Mouse (Mus musculus) hindbrain, embryonic 14.5 days (tissue): ENCODE data around the gene Ppp6c. TPM values are rescaled to one million over a fixed set of nuclear protein-coding genes. Genes with fewer than 3 reads are reported as not detected.
A peak's percentile ranks its signal among the peaks of the same experiment; 100 is the strongest.
"Not testable (repeated sequence)": the region's sequence is repeated elsewhere in the genome, so short reads cannot be mapped to it uniquely, and the experiment has no call there.

Experiments
- ATAC-seq: fragments of 200-750 bp; cut with Nextera tagmentation; 2 replicates; pipeline ENCODE4 v1.8.0; 2017; ENCODE audit warnings: moderate number of reproducible peaks, mild to moderate bottlenecking, moderate TSS enrichment, moderate library complexity; ENCODE audit not compliant: low FRiP score
- DNase-seq: peaks from one replicate; pipeline ENCODE4 v3.0.0-alpha.2; 2015; ENCODE audit warnings: low spot score
- H3K27ac ChIP-seq: fragments of 300-500 bp; sonication (generic); 2 replicates; pipeline ENCODE4 v1.5.1; 2014; ENCODE audit warnings: mild to moderate bottlenecking, moderate library complexity
- H3K27me3 ChIP-seq: fragments of 300-500 bp; sonication (generic); 2 replicates; pipeline ENCODE4 v1.6.1; 2014; ENCODE audit warnings: mild to moderate bottlenecking, low read length, mixed read lengths; ENCODE audit not compliant: control insufficient read depth, insufficient read depth
- H3K36me3 ChIP-seq: fragments of 300-500 bp; sonication (generic); replicated peaks from 2 replicates; pipeline ENCODE4 v1.6.1; 2014; ENCODE audit not compliant: control insufficient read depth, insufficient read depth
- H3K4me1 ChIP-seq: fragments of 300-500 bp; sonication (generic); replicated peaks from 2 replicates; pipeline ENCODE4 v1.6.1; 2014; ENCODE audit warnings: antibody characterized with exemption, low read length, mixed read lengths; ENCODE audit not compliant: control insufficient read depth, insufficient read depth
- H3K4me2 ChIP-seq: fragments of 300-500 bp; sonication (generic); replicated peaks from 2 replicates; pipeline ENCODE4 v1.6.1; 2014; ENCODE audit warnings: mild to moderate bottlenecking, moderate library complexity
- H3K4me3 ChIP-seq: fragments of 300-500 bp; sonication (generic); replicated peaks from 2 replicates; pipeline ENCODE4 v1.5.1; 2014; ENCODE audit warnings: mild to moderate bottlenecking, low read length
- H3K9ac ChIP-seq: fragments of 300-500 bp; sonication (generic); 2 replicates; pipeline ENCODE4 v1.6.1; 2014
- H3K9me3 ChIP-seq: fragments of 300-500 bp; sonication (generic); 2 replicates; pipeline ENCODE4 v1.6.1; 2016; ENCODE audit warnings: low read length; ENCODE audit not compliant: control insufficient read depth
- WGBS: fragments of 180-500 bp; shearing (Covaris S2); extraction: QIAGEN DNeasy Blood & Tissue Kit; methylation state at CpG from one replicate; pipeline ENCODE4 v1.1.7; 2014; 5-methylcytosine and 5-hydroxymethylcytosine counted together
- polyA plus RNA-seq: library from polyadenylated mRNA; unstranded; fragments of >200 nt; fragmentation: Nextera tagmentation; extraction: Ambion mirVana; gene quantifications from 2 replicates; pipeline ENCODE4 v1.2.1, GENCODE M21; 2014

Gene Ppp6c
- polyA plus RNA-seq = 78.0 and 97.0 TPM in 2 replicates

GRCm38 (mm10) chr2:39226019-39226640 is at the start of gene Ppp6c:
Gene Ppp6c (minus strand): TSS chr2:39226451.
- Histone ChIP-seq H3K36me3 (no peaks in the 10 kb centered on the region), H3K27me3 (no peaks in the 10 kb centered on the region), H3K4me3 (peak within 1 kb of the TSS; percentile 79), H3K9me3 (no peaks in the 10 kb centered on the region), H3K4me1 (peaks cover 24% of the 10 kb centered on the region), H3K4me2 (peak within 1 kb of the TSS; percentile 85), H3K27ac (peak within 1 kb of the TSS; percentile 96), H3K9ac (peak within 1 kb of the TSS; percentile 87)
- 0% methylated on average over 56 of the region's 56 CpGs for WGBS
- peak; percentile 99 for ATAC-seq
- peak; percentile 98 for DNase-seq

- peak; percentile 48; the same call in 1 of the 2 replicates for ATAC-seq
- Histone ChIP-seq H3K27me3 (no peaks in the 10 kb centered on the region), H3K9me3 (peaks cover 7% of the 10 kb centered on the region; the same call in 1 of the 2 replicates), H3K4me2 (no peak overlapping the region), H3K27ac (no peak overlapping the region), H3K36me3 (no peaks in the 10 kb centered on the region), H3K4me1 (no peaks in the 10 kb centered on the region), H3K9ac (no peak overlapping the region), H3K4me3 (no peak overlapping the region)
- peak; percentile 81 for DNase-seq
- WGBS = 52% methylated on average over 3 of the region's 3 CpGs
These were observed 42.1 kb upstream of the Ppp6c start for GRCm38 (mm10) chr2:39268357-39268756.

GRCm38 (mm10) chr2:39252275-39252674 is 26.0 kb upstream of the Ppp6c start:
- not testable (repeated sequence) for H3K9me3 ChIP-seq, H3K4me3 ChIP-seq, H3K27me3 ChIP-seq, H3K4me2 ChIP-seq, ATAC-seq, DNase-seq, H3K9ac ChIP-seq, H3K27ac ChIP-seq, H3K4me1 ChIP-seq, H3K36me3 ChIP-seq
- WGBS = 91% methylated on average over 11 of the region's 11 CpGs

GRCm38 (mm10) chr2:39246862-39247261 is 20.6 kb upstream of the Ppp6c start:
- H3K36me3 ChIP-seq, H3K9me3 ChIP-seq, H3K4me1 ChIP-seq, H3K27me3 ChIP-seq, H3K9ac ChIP-seq, H3K4me2 ChIP-seq, H3K4me3 ChIP-seq, DNase-seq, ATAC-seq, H3K27ac ChIP-seq: not testable (repeated sequence)
- 93% methylated on average over 7 of the region's 11 CpGs for WGBS

- Histone ChIP-seq H3K27ac (no peak overlapping the region), H3K4me2 (peak overlapping the region; percentile 45), H3K4me3 (peak overlapping the region; percentile 79), H3K36me3 (no peaks in the 10 kb centered on the region), H3K9ac (peak overlapping the region; percentile 42; the same call in 1 of the 2 replicates), H3K9me3 (no peaks in the 10 kb centered on the region), H3K27me3 (no peaks in the 10 kb centered on the region), H3K4me1 (peaks cover 24% of the 10 kb centered on the region)
- no peak for DNase-seq
- ATAC-seq = no peak
- WGBS = 32% methylated on average over 3 of the region's 3 CpGs
These were observed 480 bp upstream of the Ppp6c start for GRCm38 (mm10) chr2:39226731-39227130.

GRCm38 (mm10) chr2:39225331-39226018 is 776 bp downstream of the Ppp6c start:
- ATAC-seq, H3K9me3 ChIP-seq, DNase-seq, H3K27me3 ChIP-seq, H3K36me3 ChIP-seq: not testable (repeated sequence)
- Histone ChIP-seq H3K27ac (peak overlapping the region; percentile 96), H3K4me1 (peaks cover 24% of the 10 kb centered on the region), H3K4me3 (peak overlapping the region; percentile 79), H3K9ac (peak overlapping the region; percentile 87), H3K4me2 (peak overlapping the region; percentile 85)
- 5% methylated on average over 24 of the region's 36 CpGs for WGBS

- H3K4me1 ChIP-seq = peaks cover 24% of the 10 kb centered on the region
- DNase-seq (no peak), ATAC-seq (no peak)
- H3K4me3 ChIP-seq = peak overlapping the region; percentile 79
- H3K9ac ChIP-seq = peak overlapping the region; percentile 87; the same call in 1 of the 2 replicates
- no peaks in the 10 kb centered on the region for H3K27me3 ChIP-seq
- no peaks in the 10 kb centered on the region for H3K9me3 ChIP-seq
- H3K36me3 ChIP-seq = no peaks in the 10 kb centered on the region
- H3K4me2 ChIP-seq = peak overlapping the region; percentile 85
- H3K27ac ChIP-seq = no peak overlapping the region
These were observed 1.6 kb downstream of the Ppp6c start for GRCm38 (mm10) chr2:39224621-39225020.

GRCm38 (mm10) chr2:39220010-39220409 is 6.2 kb downstream of the Ppp6c start:
- DNase-seq (no peak), ATAC-seq (no peak)
- Histone ChIP-seq H3K4me3 (no peak overlapping the region), H3K27ac (no peak overlapping the region), H3K36me3 (no peaks in the 10 kb centered on the region), H3K9ac (no peak overlapping the region), H3K27me3 (no peaks in the 10 kb centered on the region), H3K4me2 (no peak overlapping the region), H3K4me1 (peaks cover 15% of the 10 kb centered on the region), H3K9me3 (no peaks in the 10 kb centered on the region)
- 90% methylated on average over 6 of the region's 6 CpGs for WGBS

- DNase-seq (no peak), ATAC-seq (no peak)
- Histone ChIP-seq H3K4me3 (no peak overlapping the region), H3K36me3 (no peaks in the 10 kb centered on the region), H3K27me3 (no peaks in the 10 kb centered on the region), H3K27ac (no peak overlapping the region), H3K4me1 (peaks cover 6% of the 10 kb centered on the region), H3K4me2 (no peak overlapping the region), H3K9me3 (no peaks in the 10 kb centered on the region), H3K9ac (no peak overlapping the region)
- WGBS = 98% methylated on average over 3 of the region's 3 CpGs
These were observed 7.2 kb downstream of the Ppp6c start for GRCm38 (mm10) chr2:39219034-39219433.
